Mouse (Mus musculus): ENCODE results near the gene Denr.

DNA sequence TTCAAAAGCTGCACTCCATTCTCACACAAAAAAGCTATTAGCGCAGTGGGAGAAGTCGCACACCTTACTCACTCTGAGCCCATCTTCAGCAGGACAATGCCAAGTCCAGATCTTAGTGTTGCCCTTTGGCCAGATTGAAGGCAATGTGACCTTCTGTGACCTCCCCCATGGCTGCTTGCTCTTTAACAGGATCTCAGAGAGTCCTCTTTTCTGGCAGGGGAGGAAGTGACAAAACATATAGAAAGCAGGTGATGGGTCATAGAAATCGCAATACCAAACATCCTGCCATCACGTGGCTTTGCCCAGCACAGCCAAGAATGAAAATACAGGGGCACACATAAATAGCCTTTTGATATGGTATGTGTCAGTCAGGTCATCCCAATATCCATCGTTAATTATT, 16.0 kb upstream of the Denr start:
- no peak for TF ChIP-seq CTCF (IDR thresholded peaks at IDR 0.05; ENCODE audit: low read depth, low read length)
- TF ChIP-seq POLR2A (IDR thresholded peaks at IDR 0.05; ENCODE audit: borderline replicate concordance, low read depth, low read length), result no peak

Data from bone marrow macrophage, adult 2 months (primary cell).